In the genomic region with DNA sequence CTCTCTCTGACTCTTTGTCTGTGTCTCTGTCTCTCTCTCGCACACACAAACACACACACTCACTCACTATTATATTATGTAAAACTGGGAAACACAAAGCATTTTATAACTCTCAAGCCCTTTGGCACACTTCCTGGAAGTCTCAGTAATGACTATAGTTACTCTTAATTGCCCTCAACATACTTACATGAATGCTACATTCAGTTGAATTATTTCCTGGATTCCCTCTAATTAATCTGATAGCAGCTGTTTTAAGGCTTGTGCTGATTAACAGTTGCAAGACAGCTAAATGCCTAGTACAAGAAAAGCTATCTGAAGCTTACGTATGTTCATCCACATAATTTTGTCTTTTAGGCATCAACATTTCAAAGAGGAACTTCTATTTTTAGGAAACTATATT, we compare ENCODE assay signal across 19 mouse cellular contexts.
DNase-seq lines count a peak whose midpoint lies in the region; ATAC-seq and TF ChIP-seq lines count a peak whose summit lies in the region.
"Had no signal": no experiment of that assay in that cellular context is flagged by ENCODE, and none has a peak within 500 bp of the region (broad histone marks: within the 10 kb centered on the region; RNA-seq: fewer than 3 reads in every experiment).

No protein-coding gene starts in this region.

- ATAC-seq in kidney, postnatal 0 days (replicated peaks; ENCODE audit: low FRiP score, low read depth): no peak
- no peak for ATAC-seq in hindbrain, embryonic 14.5 days (ENCODE audit: low FRiP score)
- ATAC-seq: intestine, embryonic 15.5 days had no signal

- DNase-seq in kidney, postnatal 0 days (ENCODE audit: low spot score): peak; percentile 17
- DNase-seq in kidney, postnatal 10 days: no peak
- DNase-seq in brain, adult 2 months (ENCODE audit: low read depth, low spot score): peak; percentile 38
- peak; percentile 4 for DNase-seq in brain, embryonic 18.5 days (ENCODE audit: low read depth, low spot score)
- DNase-seq in retina, postnatal 1 day: peak; percentile 47
- no peak for DNase-seq in hindbrain, embryonic 14.5 days (ENCODE audit: low spot score)
- DNase-seq in embryo, embryonic 9.5 days (ENCODE audit: extremely low spot score): no peak
- DNase-seq: adrenal gland, postnatal 10 days; cerebellum, adult 2 months; cerebellum, postnatal 10 days; heart, adult 18-20 months; heart, postnatal 14 days; kidney, adult 2 months had no signal

- H3K4me3 ChIP-seq in kidney, postnatal 0 days (replicated peaks; ENCODE audit: low read depth, low read length): no peak overlapping the region
- no peak overlapping the region for H3K4me3 ChIP-seq in hindbrain, embryonic 14.5 days (replicated peaks; ENCODE audit: low read length)
- H3K4me3 ChIP-seq: embryonic facial prominence, embryonic 15.5 days; erythroblast, embryonic 14.5 days; heart, embryonic 15.5 days; hindbrain, embryonic 13.5 days; intestine, embryonic 15.5 days had no signal

- TF ChIP-seq CTCF in kidney, postnatal 0 days (IDR thresholded peaks at IDR 0.05; ENCODE audit: low read depth): no peak

- 70% methylated on average over 2 of the region's 2 CpGs for WGBS in kidney, postnatal 0 days
- 74% methylated on average over 2 of the region's 2 CpGs for WGBS in hindbrain, embryonic 14.5 days

- H3K4me2 ChIP-seq in kidney, postnatal 0 days (ENCODE audit: low read length): no peak overlapping the region
- no peak overlapping the region for H3K4me2 ChIP-seq in hindbrain, embryonic 14.5 days (replicated peaks)
- H3K4me2 ChIP-seq: embryonic facial prominence, embryonic 15.5 days; heart, embryonic 11.5 days; heart, embryonic 15.5 days; hindbrain, embryonic 13.5 days; intestine, embryonic 15.5 days had no signal

- H3K36me3 ChIP-seq in kidney, postnatal 0 days (ENCODE audit: insufficient read depth, low read length): no peaks in the 10 kb centered on the region
- H3K36me3 ChIP-seq in hindbrain, embryonic 14.5 days (replicated peaks; ENCODE audit: control insufficient read depth, insufficient read depth): no peaks in the 10 kb centered on the region
- H3K36me3 ChIP-seq: embryonic facial prominence, embryonic 15.5 days; heart, embryonic 15.5 days; hindbrain, embryonic 13.5 days; intestine, embryonic 15.5 days had no signal

- H3K4me1 ChIP-seq in kidney, postnatal 0 days (replicated peaks; ENCODE audit: insufficient read depth, low read length): no peaks in the 10 kb centered on the region
- no peaks in the 10 kb centered on the region for H3K4me1 ChIP-seq in hindbrain, embryonic 14.5 days (replicated peaks; ENCODE audit: control insufficient read depth, insufficient read depth, low read length)
- H3K4me1 ChIP-seq: embryonic facial prominence, embryonic 15.5 days; heart, embryonic 15.5 days; hindbrain, embryonic 13.5 days; intestine, embryonic 15.5 days had no signal

- no peak overlapping the region for H3K27ac ChIP-seq in kidney, postnatal 0 days
- H3K27ac ChIP-seq in hindbrain, embryonic 14.5 days: no peak overlapping the region
- H3K27ac ChIP-seq: embryonic facial prominence, embryonic 15.5 days; heart, embryonic 15.5 days; hindbrain, embryonic 13.5 days; intestine, embryonic 15.5 days had no signal

- H3K9ac ChIP-seq in kidney, postnatal 0 days (ENCODE audit: low read depth, low read length): no peak overlapping the region
- H3K9ac ChIP-seq in hindbrain, embryonic 14.5 days: no peak overlapping the region
- H3K9ac ChIP-seq: embryonic facial prominence, embryonic 15.5 days; heart, embryonic 15.5 days; hindbrain, embryonic 13.5 days; intestine, embryonic 15.5 days had no signal

- no peaks in the 10 kb centered on the region for H3K9me3 ChIP-seq in kidney, postnatal 0 days (replicated peaks; ENCODE audit: low read length)
- no peaks in the 10 kb centered on the region for H3K9me3 ChIP-seq in hindbrain, embryonic 14.5 days (ENCODE audit: control insufficient read depth, low read length)
- H3K9me3 ChIP-seq: embryonic facial prominence, embryonic 15.5 days; heart, embryonic 15.5 days; hindbrain, embryonic 13.5 days; intestine, embryonic 15.5 days had no signal

- H3K27me3 ChIP-seq in kidney, postnatal 0 days (ENCODE audit: insufficient read depth, low read length): no peaks in the 10 kb centered on the region
- H3K27me3 ChIP-seq in hindbrain, embryonic 14.5 days (ENCODE audit: control insufficient read depth, insufficient read depth, low read length): no peaks in the 10 kb centered on the region
- H3K27me3 ChIP-seq: embryonic facial prominence, embryonic 15.5 days; heart, embryonic 15.5 days; hindbrain, embryonic 13.5 days; intestine, embryonic 15.5 days had no signal

Comparison
In these comparisons a context has a peak if more than half of its experiments do, and no peak if none do; other contexts are left out.
1. DNase-seq: peak in kidney, postnatal 0 days (single experiment), brain, adult 2 months (single experiment), brain, embryonic 18.5 days (single experiment) and retina, postnatal 1 day (single experiment); none in kidney, postnatal 10 days (single experiment), hindbrain, embryonic 14.5 days (single experiment) and embryo, embryonic 9.5 days (single experiment).